Mouse (Mus musculus) left cerebral cortex, adult 11 months (tissue): ENCODE data around the gene Bpifc.
"Not testable (repeated sequence)": the region's sequence is repeated elsewhere in the genome, so short reads cannot be mapped to it uniquely, and the experiment has no call there.

Source experiments
- DNase-seq: peaks from one replicate; pipeline ENCODE4 v3.0.0; 2022; ENCODE audit warnings: low spot score

The Bpifc gene

DNA sequence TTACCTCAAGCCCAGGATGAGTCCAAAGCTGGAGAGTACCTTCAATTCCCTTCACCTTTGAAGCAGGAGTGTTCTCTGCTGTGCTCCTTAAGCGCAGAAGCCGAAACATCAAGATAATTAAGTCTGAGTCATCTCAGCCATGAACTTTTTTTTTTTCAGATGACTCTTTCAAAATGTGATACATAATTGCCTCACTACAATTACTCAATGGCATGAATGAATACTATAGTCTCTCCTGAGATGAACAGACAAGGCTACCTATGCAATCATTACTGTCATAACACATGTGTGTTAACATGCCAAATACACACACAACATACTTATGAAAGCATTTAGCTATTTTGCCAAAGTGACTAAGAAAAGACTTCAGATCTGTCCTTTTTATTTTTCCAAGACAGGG lies at the start of gene Bpifc:
TSS of gene Bpifc (minus strand) at position 115 of the 400 bp plus-strand sequence.
- no peak for DNase-seq

GRCm38 (mm10) chr10:86060267-86060666 lies 48.6 kb upstream of the Bpifc start:
- DNase-seq = no peak

DNA sequence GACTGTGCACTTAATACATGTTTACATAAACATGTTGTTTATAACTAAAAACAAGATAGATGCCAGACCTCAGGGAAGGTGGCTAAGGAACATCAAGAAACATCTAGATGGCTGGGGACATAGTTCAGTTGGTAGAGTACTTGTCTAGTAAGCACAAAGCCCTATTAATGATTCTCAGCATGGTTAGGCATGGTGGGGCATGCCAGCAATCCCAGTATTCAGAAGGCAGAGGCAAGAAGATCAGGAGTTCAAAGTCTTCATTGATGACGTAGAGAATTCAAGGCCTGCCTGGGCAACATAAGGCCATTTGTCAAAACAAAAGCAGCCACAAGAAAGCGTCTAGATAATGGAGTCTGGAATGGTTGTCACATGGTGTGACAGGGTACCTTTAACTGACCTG lies 46.0 kb upstream of the Bpifc start:
- DNase-seq = no peak

- no peak for DNase-seq
Measured at GRCm38 (mm10) chr10:86057286-86057685, 45.6 kb upstream of the Bpifc start.

DNA sequence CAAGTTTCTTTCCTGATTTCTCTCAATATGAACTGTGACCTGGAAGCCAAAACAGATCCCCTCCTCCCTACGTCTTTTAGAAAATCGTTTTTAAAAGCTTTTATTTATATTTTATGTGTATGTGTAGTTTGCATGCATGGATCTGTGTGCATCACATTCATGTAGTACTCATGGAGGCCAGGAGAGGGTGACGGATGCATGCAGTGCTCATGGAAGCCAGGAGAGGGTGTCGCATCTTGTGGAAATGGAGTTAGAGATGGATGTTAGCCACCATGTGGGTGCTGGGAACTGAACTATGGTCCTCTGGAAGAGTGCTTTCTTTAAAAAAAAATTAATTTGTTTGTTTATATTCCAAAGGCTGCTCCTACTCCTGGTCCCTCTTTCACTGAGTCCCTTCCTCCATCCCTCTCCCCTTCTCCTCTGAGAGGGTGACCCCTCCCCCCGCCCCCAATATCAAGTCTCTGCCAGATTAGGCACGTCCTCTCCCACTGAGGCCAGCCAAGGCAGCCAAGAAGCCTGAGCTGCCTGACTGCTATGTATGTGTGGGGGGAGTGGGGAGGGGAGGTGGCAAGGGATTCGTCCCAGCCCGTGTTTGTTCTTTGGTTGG lies 44.7 kb upstream of the Bpifc start:
- DNase-seq = no peak

DNA sequence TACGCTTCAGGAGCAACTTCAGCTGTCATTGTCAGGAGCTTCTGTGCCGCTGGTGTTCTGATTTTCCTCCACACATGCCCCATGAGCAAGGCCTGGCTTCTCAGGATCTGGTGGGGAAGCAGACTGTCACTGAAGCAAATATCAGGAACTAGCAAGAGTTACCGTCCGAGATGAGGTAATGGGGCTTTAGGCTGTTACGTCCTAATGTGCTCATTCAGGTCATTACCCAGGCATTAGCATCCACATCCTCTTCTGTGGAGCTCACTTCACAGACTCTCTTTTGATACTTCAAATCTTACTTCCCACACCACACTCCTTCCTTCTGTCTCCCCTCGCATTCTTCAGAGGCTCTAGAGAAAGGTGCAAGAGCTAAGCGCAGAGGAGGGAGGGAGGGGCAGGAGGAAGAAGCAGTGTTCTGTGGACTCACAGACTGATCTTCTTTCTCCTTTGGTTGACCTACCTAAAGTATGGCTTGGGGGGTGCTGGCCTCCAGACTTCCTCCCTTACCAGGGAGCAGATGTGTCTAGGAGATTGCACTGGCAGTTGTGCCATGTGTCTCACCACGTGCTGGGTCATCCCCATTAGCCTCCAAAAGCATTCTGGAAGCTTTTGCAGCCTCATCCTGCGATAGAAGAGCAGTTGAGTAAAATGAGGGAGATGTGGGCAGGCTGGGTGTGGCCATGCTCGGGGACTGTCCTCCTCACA lies 41.3 kb upstream of the Bpifc start:
- DNase-seq = no peak

- DNase-seq = no peak
Measured at GRCm38 (mm10) chr10:86050522-86050921, 38.8 kb upstream of the Bpifc start.

GRCm38 (mm10) chr10:86047786-86048185 lies 36.1 kb upstream of the Bpifc start:
- DNase-seq = no peak

DNA sequence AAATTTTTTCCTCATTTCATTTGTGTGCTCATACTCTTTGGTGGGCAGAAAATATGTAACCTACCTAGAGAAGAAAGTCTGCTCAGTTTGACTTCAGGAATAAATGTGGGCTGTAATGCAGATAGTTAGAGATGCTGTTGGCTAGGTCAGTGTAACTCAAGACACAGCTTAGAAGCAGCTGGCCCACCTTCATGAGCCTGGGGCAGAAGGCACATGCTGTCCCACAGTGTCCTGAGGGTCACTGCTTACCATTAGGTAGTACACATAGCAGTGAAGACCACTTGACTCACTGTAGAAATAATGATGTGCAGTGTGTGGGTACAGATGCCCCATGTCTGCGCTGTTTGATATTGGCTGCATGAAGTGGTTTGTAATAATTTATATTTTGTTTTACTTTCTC lies 34.7 kb upstream of the Bpifc start:
- no peak for DNase-seq

- DNase-seq = no peak
Measured at GRCm38 (mm10) chr10:86044066-86044465, 32.4 kb upstream of the Bpifc start.

GRCm38 (mm10) chr10:86043651-86044050 lies 32.0 kb upstream of the Bpifc start:
- DNase-seq = no peak

GRCm38 (mm10) chr10:86034007-86034728 lies 22.5 kb upstream of the Bpifc start:
- no peak for DNase-seq

- no peak for DNase-seq
Measured at GRCm38 (mm10) chr10:86032517-86032916, 20.8 kb upstream of the Bpifc start.

DNA sequence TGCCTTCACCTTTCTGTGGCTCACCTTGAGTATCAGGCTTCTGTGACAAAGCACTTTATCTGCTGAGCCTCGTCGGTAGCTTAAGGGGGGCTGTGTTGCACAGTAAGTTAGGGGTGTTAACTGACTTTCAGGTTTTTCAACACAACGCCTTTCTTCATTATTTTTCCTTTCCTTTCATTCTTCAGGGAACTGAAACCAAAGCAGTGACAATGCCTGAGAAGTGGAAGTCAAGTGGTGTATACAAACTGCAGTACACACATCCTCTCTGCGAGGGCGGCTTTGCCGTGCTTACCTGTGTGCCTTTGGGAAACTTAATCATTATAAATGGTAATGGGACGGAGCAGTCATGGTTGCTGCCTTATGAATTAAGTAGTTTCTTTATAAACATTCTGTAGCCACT lies 19.0 kb upstream of the Bpifc start:
- no peak for DNase-seq

DNA sequence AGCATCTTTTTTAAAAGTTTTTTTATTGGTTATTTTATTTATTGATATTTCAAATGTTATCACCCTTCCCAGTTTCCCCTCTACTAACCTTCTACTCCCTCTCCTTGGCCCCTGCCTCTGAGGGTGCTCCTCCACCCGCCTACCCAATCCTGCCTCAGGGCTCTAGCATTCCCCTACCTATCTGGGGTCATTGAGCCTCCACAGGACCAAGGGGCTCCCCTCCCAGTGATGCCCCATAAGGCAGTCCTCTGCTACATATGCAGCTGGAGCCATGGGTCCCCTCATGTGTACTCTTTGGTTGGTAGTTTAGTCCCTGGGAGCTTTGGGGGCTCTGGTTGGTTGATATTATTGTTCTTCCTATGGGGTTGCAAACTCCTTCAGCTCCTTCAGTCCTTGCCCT lies 15.1 kb upstream of the Bpifc start:
- DNase-seq = not testable (repeated sequence)

DNA sequence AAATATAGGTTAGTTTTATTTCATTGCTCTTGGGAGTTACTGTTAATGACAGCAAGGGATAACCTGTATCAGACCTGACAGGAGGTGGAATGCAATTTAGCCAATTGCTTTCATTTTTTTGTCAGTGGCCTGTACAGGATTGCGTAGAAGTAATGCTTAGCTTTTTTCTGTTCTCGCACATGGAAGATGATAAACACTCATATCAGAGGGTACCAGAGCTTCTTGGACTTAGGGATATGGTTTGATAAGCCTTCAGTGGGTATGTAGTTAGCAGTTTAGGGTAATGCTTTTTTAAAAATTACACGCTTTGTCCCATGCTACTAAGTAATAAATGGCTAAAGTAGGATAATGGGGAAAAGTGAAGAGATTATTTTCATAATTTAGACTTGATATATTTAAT lies 14.7 kb upstream of the Bpifc start:
- no peak for DNase-seq

GRCm38 (mm10) chr10:86025906-86026305 lies 14.2 kb upstream of the Bpifc start:
- DNase-seq = no peak

DNA sequence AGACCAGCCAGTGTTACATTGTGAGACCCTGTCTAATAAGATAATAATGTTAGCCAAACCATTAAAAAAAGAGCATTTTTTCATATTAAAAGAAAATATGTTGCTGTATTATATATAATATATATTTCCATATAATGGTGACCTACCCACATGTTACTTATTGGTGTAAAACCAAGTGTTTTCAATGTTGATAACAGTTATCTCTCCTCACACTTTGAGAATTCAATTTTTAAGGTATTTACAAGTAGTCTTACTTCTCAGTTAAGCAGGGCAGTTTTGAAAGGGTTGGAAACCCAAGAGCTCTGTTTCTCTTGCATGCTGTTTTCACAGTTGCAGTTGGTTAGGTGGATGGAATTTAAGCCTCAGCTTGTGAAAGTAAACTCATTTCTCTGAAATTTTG lies 11.5 kb upstream of the Bpifc start:
- no peak for DNase-seq

DNA sequence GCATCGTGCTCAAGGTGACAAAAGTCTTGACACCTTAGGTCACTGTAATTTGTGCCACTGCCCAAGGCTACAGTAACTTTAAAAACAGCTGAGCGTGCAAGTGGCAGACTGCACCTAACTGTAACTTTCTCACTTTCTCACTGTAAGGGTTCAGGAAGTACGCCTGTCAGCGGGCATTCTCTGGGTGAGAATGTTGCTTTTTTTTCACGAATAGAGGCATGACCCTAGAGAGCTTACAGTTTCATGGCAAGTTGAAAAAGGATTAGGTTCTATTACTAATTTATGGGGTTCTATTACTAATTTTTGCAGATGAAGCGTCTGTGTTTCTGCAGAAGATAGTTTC lies 10.8 kb upstream of the Bpifc start:
- DNase-seq = no peak

DNA sequence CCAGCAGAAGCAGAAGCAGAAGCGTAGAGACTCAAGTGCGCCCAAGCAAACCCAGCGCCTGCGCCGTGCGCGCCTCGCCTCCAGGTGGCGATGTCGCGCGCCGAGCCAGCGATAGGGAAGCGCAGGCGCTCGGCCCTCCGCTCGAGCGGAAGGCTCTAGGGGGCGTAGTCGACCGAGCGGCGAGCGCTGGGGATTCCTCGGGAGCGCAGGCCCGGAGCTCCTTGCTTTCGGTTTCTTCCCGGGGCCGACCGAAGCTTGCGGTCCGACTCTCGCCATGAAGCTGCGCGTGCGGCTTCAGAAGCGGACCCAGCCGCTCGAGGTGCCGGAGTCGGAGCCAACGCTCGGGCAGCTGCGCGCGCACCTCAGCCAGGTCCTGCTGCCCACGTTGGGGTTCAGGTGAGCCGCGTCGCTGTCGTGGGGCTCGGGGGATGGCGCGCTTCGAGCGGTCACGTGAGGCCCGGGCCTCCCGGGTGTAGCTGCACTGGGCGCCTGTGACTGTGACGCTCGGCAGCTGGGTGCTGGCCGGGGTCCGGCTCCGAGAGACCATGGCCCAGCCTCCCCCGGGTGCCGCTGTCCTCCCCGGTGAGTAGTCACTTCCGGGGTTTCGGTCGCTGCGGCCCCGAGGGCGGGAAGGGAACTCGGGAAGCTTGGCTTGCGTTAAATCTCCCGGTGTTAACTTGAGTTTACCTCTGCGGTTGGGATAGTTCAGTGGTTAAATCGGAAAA lies 10.2 kb upstream of the Bpifc start, which contains the start of gene Fbxo7:
TSS of gene Fbxo7 (plus strand) at position 224 of the 725 bp plus-strand sequence.
- DNase-seq = peak; percentile 70

DNA sequence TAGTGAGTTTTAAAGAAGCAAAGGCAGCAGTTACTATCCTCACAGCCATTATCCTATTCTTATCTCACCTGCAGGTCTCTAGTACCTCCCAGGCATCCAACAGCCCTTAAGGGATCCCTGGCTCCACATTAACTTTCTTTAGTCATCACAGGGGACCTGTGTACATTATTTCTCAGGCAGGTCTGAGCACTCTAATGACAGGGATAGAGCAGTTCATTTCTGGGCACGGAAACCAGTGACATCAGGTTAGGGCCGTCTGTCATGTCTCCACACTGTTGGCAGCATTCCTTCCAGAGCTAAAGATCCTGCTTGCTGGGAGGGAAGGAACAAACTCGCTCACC lies 9.7 kb upstream of the Bpifc start:
- no peak for DNase-seq

DNA sequence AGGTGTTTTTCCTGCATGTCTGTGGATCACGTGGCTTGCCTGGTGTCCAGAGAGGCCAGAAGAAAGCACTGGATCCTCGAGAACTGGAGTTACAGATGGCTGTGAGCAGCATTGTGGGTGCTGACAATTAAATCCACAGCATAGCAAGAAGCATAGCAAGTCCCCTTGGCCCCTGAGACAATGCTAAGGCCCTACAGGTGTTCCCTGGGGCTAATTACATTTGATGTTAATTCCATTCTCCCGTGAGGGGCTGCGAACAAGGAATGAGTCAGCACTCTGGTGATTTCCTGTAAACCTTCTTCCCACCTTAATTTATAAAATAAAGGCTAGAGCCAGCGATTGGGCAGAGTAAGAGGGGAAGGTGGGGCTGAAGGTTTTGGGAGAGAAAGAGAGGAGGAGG lies 7.1 kb upstream of the Bpifc start:
- no peak for DNase-seq

DNA sequence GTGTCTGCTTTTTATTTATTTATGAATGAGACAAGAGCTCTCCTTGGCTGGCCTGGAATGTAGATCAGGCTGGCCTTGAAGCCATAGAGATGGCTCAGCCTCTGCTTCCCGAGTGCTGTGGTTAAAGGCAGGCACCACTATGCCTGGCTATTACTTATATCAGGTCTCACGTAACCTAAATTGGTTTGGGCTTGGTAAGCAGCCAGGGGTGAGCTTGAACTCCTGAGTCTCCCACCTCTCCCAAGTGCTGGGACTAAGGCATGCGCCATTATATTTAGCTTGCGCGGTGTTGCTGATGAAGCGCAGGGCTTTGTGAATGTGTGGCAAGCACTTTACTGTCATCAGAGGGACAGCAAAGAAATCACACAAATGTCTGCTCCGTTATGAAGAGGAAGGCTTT lies 6.1 kb upstream of the Bpifc start:
- no peak for DNase-seq
